Mouse (Mus musculus) intestine, embryonic 16.5 days (tissue): ENCODE measurements around the gene Smg7. TPM values are rescaled to one million over a fixed set of nuclear protein-coding genes. Genes with fewer than 3 reads are reported as not detected.

Source experiments
- ATAC-seq: fragments of 200-750 bp; cut with Nextera tagmentation; 2 replicates; pipeline ENCODE4 v1.8.0; 2017; ENCODE audit warnings: moderate TSS enrichment, moderate library complexity
- H3K27ac ChIP-seq: fragments of 300-500 bp; sonication (generic); 2 replicates; pipeline ENCODE4 v1.5.1; 2014; ENCODE audit warnings: mild to moderate bottlenecking, low read length
- H3K27me3 ChIP-seq: fragments of 300-500 bp; sonication (generic); replicated peaks from 2 replicates; pipeline ENCODE4 v1.6.1; 2014; ENCODE audit warnings: low read length, control low read depth, mixed read lengths; ENCODE audit not compliant: control insufficient read depth, insufficient read depth
- H3K36me3 ChIP-seq: fragments of 300-500 bp; sonication (generic); 2 replicates; pipeline ENCODE4 v1.6.1; 2014; ENCODE audit warnings: low read length, control low read depth; ENCODE audit not compliant: control insufficient read depth, insufficient read depth
- H3K4me1 ChIP-seq: fragments of 300-500 bp; sonication (generic); 2 replicates; pipeline ENCODE4 v1.6.1; 2014; ENCODE audit warnings: low read length, control low read depth, mixed read lengths; ENCODE audit not compliant: control insufficient read depth, insufficient read depth
- H3K4me2 ChIP-seq: fragments of 300-500 bp; sonication (generic); 2 replicates; pipeline ENCODE4 v1.6.1; 2014; ENCODE audit warnings: low read depth, low read length, control low read depth
- H3K4me3 ChIP-seq: fragments of 300-500 bp; sonication (generic); 2 replicates; pipeline ENCODE4 v1.5.1; 2014; ENCODE audit warnings: mild to moderate bottlenecking, low read length
- H3K9ac ChIP-seq: fragments of 300-500 bp; sonication (generic); 2 replicates; pipeline ENCODE4 v1.6.1; 2014; ENCODE audit warnings: low read depth, low read length
- H3K9me3 ChIP-seq: fragments of 300-500 bp; sonication (generic); 2 replicates; pipeline ENCODE4 v1.6.1; 2016; ENCODE audit warnings: low read length, control low read depth; ENCODE audit not compliant: control insufficient read depth
- WGBS: fragments of 180-500 bp; shearing (Covaris S2); extraction: QIAGEN DNeasy Blood & Tissue Kit; methylation state at CpG from one replicate; pipeline ENCODE4 v1.1.7; 2014; 5-methylcytosine and 5-hydroxymethylcytosine counted together
- polyA plus RNA-seq: library from polyadenylated mRNA; unstranded; fragments of >200 nt; fragmentation: Nextera tagmentation; extraction: Ambion mirVana; gene quantifications from 2 replicates; pipeline ENCODE4 v1.2.1, GENCODE M21; 2015

Gene Smg7
- 17.1 and 17.8 TPM in 2 replicates for polyA plus RNA-seq

GRCm38 (mm10) chr1:152901765-152902664, at the start of gene Smg7:
Smg7 (minus strand) TSS chr1:152902646.
- Histone ChIP-seq H3K4me2 (peak within 1 kb of the TSS; percentile 75), H3K36me3 (no peaks in the 10 kb centered on the region), H3K27ac (peak within 1 kb of the TSS; percentile 99), H3K4me1 (peaks cover 9% of the 10 kb centered on the region), H3K9me3 (no peaks in the 10 kb centered on the region), H3K9ac (peak within 1 kb of the TSS; percentile 96), H3K27me3 (no peaks in the 10 kb centered on the region), H3K4me3 (peak within 1 kb of the TSS; percentile 91)
- peak; percentile 51 for ATAC-seq
- under 1% methylated on average over 75 of the region's 93 CpGs for WGBS

DNA sequence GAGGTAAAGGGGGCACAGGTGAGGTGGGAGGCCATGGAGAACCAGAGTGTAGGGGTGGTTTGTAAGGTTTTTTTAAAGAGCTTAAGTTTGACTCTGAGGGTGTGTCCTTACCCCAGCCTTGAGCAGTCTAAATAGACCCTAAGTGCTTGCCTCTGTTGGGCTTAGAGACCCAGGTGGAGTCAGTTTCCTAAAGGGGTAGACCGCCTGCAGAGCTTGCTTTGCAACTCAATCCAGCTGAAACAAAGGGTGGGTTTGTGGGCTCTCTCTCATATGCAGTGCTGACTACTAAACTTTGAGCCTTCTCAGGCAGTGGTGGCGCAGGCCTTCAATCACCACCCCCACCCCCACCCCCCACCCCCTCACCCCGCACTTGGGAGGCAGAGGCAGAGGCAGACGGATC, 40.5 kb upstream of the Smg7 start:
- H3K27me3 ChIP-seq, result no peaks in the 10 kb centered on the region
- no peak overlapping the region for H3K27ac ChIP-seq
- no peak overlapping the region for H3K4me3 ChIP-seq
- no peak overlapping the region for H3K4me2 ChIP-seq
- no peaks in the 10 kb centered on the region for H3K4me1 ChIP-seq
- ATAC-seq, result no peak
- H3K9me3 ChIP-seq, result no peaks in the 10 kb centered on the region
- 42% methylated on average over 4 of the region's 4 CpGs for WGBS
- no peaks in the 10 kb centered on the region for H3K36me3 ChIP-seq
- H3K9ac ChIP-seq, result no peak overlapping the region

DNA sequence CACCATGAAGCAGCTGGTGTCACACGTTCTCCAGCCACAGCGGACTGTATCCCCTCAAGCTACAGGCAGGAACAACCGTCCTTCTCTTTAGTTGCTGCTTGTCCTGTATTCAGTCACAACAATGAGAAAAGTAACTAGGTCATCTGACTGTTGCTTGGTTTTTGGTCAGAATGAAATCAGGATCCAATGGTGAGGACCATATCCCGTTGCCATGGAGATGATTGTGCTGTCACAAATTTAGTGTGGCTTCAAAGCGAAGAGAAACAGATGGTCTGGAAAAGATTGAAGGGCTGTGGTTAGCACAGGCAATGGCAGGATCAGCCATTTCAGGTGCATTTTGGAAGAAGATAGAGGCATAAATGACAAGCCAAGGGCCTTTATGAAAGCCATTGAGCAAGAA, 33.9 kb upstream of the Smg7 start:
- 72% methylated on average over 5 of the region's 5 CpGs for WGBS

DNA sequence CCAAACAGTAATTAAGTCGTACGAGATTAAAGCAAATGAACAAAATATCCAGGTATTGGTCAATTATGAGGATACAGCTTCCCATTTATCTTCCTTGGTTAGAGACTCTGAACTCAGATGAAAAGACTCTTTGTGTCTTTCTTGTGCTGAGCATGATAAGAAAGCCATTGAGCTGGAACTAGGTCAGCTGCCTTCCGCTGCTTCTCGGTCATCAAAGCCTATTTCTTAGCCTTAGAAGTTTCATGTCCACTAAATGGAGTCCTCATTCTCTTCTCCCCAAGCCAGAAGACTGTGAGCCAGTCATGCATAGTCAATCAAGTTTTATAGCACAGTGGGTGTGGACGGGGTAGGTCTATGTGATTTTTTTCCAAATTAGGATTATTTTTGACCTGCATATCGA, 33.0 kb upstream of the Smg7 start:
- Histone ChIP-seq H3K9ac (no peak overlapping the region), H3K4me3 (no peak overlapping the region), H3K9me3 (no peaks in the 10 kb centered on the region), H3K4me2 (no peak overlapping the region), H3K27ac (no peak overlapping the region), H3K4me1 (no peaks in the 10 kb centered on the region), H3K36me3 (no peaks in the 10 kb centered on the region), H3K27me3 (no peaks in the 10 kb centered on the region)
- WGBS, result 56% methylated on average over 6 of the region's 6 CpGs
- ATAC-seq, result no peak

More for the DNA sequence above, 33.9 kb upstream of the Smg7 start:
- H3K27ac ChIP-seq, result no peak overlapping the region
- H3K9me3 ChIP-seq, result no peaks in the 10 kb centered on the region
- no peak for ATAC-seq
- H3K4me3 ChIP-seq, result no peak overlapping the region
- no peak overlapping the region for H3K4me2 ChIP-seq
- no peak overlapping the region for H3K9ac ChIP-seq
- no peaks in the 10 kb centered on the region for H3K4me1 ChIP-seq
- no peaks in the 10 kb centered on the region for H3K27me3 ChIP-seq
- H3K36me3 ChIP-seq, result no peaks in the 10 kb centered on the region

DNA sequence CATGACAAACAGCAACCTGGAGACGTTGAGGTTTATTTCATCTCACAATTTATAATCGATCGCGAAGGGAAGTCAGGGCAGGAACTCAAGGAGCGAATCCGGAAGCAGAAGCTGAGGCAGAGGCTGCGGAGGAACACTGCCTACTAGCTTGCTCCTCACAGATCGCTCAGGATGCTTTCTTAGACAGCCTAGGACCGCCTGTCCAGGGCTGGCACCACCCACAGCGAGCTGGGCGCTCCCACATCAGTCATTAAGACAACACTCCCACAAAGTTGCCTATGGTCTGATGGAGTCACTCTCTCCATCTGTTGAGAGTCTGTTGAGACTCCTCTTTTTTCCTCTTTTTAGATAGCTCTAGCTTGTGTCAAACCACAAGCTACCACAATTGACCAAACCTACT, 31.5 kb upstream of the Smg7 start:
- Histone ChIP-seq H3K4me2 (no peak overlapping the region), H3K27ac (no peak overlapping the region), H3K27me3 (no peaks in the 10 kb centered on the region), H3K36me3 (no peaks in the 10 kb centered on the region), H3K4me3 (no peak overlapping the region), H3K9ac (no peak overlapping the region), H3K9me3 (no peaks in the 10 kb centered on the region), H3K4me1 (no peaks in the 10 kb centered on the region)
- 57% methylated on average over 11 of the region's 11 CpGs for WGBS
- ATAC-seq, result no peak

- Histone ChIP-seq H3K27me3 (no peaks in the 10 kb centered on the region), H3K9ac (no peak overlapping the region), H3K4me3 (no peak overlapping the region), H3K4me1 (no peaks in the 10 kb centered on the region), H3K9me3 (no peaks in the 10 kb centered on the region), H3K36me3 (no peaks in the 10 kb centered on the region), H3K4me2 (no peak overlapping the region), H3K27ac (no peak overlapping the region)
- WGBS, result 58% methylated on average over 3 of the region's 3 CpGs
- ATAC-seq, result no peak
Observed at GRCm38 (mm10) chr1:152921786-152922185, 19.3 kb upstream of the Smg7 start.

DNA sequence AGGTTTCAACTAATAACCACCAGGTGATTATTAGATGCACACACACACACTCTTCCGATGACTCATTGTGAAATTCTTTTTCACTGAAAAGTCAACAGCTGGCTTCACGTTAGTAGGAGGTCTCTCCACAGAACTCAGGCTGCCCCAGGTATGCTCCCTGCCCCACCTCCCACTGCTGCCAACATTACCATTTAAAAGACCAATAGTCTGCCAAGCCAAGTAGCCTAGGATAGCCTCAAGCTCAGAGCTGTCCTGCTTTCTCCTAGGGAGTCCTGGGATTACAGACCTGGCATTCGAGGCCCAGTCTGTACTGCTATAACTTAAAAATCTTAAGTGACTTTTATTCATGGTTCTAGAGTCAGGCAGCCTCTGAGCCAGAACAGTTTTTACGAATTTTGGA, 15.2 kb upstream of the Smg7 start:
- no peak overlapping the region for H3K4me3 ChIP-seq
- H3K4me2 ChIP-seq, result no peak overlapping the region
- no peaks in the 10 kb centered on the region for H3K9me3 ChIP-seq
- H3K36me3 ChIP-seq, result no peaks in the 10 kb centered on the region
- peaks cover 4% of the 10 kb centered on the region for H3K4me1 ChIP-seq
- no peak overlapping the region for H3K27ac ChIP-seq
- 73% methylated on average over 4 of the region's 4 CpGs for whole genome bisulfite sequencing
- ATAC-seq, result no peak
- no peaks in the 10 kb centered on the region for H3K27me3 ChIP-seq
- H3K9ac ChIP-seq, result no peak overlapping the region

DNA sequence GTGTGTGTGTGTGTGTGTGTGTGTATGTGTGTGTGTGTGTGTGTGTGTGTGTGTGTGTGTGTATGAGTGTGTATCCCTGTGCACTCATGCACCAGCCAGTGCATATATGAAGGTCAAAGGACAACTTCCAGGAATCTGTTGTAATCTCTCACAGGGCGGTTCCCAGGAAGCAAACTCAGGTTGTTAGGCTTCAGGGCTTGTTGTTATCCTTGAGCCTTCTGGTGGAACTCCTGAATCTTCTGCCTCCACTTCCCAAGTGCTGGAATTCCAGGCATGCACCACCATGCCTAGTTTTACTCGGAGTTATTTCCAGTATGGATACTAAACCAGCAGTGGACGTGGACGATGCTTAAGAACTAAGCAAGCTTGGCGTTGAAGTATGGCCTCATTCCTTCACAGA, 14.5 kb upstream of the Smg7 start:
- Histone ChIP-seq H3K36me3 (no peaks in the 10 kb centered on the region), H3K27me3 (no peaks in the 10 kb centered on the region), H3K4me3 (no peak overlapping the region), H3K4me2 (no peak overlapping the region), H3K27ac (no peak overlapping the region), H3K9me3 (no peaks in the 10 kb centered on the region), H3K9ac (no peak overlapping the region), H3K4me1 (peaks cover 4% of the 10 kb centered on the region)
- ATAC-seq, result no peak; the same call in 1 of the 2 replicates
- WGBS, result 65% methylated on average over 5 of the region's 5 CpGs

- H3K4me3 ChIP-seq, result no peak overlapping the region
- H3K4me2 ChIP-seq, result no peak overlapping the region
- 57% methylated on average over 5 of the region's 5 CpGs for WGBS
- H3K9ac ChIP-seq, result no peak overlapping the region
- no peak for ATAC-seq
- H3K4me1 ChIP-seq, result peaks cover 4% of the 10 kb centered on the region
- no peaks in the 10 kb centered on the region for H3K27me3 ChIP-seq
- H3K36me3 ChIP-seq, result no peaks in the 10 kb centered on the region
- no peak overlapping the region for H3K27ac ChIP-seq
- no peaks in the 10 kb centered on the region for H3K9me3 ChIP-seq
Observed at GRCm38 (mm10) chr1:152915766-152916165, 13.3 kb upstream of the Smg7 start.
